Mouse (Mus musculus) embryonic facial prominence, embryonic 11.5 days (tissue): ENCODE measurements around the gene Dnaaf1. TPM values are rescaled to one million over a fixed set of nuclear protein-coding genes. Genes with fewer than 3 reads are reported as not detected.

ENCODE experiments used
- ATAC-seq: fragments of 200-750 bp; cut with Nextera tagmentation; replicated peaks from 2 replicates; pipeline ENCODE4 v1.8.0; 2017; ENCODE audit warnings: low read depth; ENCODE audit not compliant: insufficient number of reproducible peaks, low FRiP score, low TSS enrichment
- DNase-seq: peaks from one replicate; pipeline ENCODE4 v3.0.0-alpha.2; 2015; ENCODE audit warnings: low spot score
- H3K27ac ChIP-seq: fragments of 300-500 bp; sonication (generic); replicated peaks from 2 replicates; pipeline ENCODE4 v1.5.1; 2014; ENCODE audit warnings: mild to moderate bottlenecking, low read depth, low read length, control low read depth
- H3K27me3 ChIP-seq: fragments of 300-500 bp; sonication (generic); 2 replicates; pipeline ENCODE4 v1.6.1; 2014; ENCODE audit warnings: mild to moderate bottlenecking, low read length, moderate library complexity, mixed read lengths; ENCODE audit not compliant: control insufficient read depth, insufficient read depth
- H3K36me3 ChIP-seq: fragments of 300-500 bp; sonication (generic); replicated peaks from 2 replicates; pipeline ENCODE4 v1.6.1; 2014; ENCODE audit warnings: low read depth, mild to moderate bottlenecking, low read length, moderate library complexity, mixed read lengths; ENCODE audit not compliant: control insufficient read depth, insufficient read depth
- H3K4me1 ChIP-seq: fragments of 300-500 bp; sonication (generic); 2 replicates; pipeline ENCODE4 v1.6.1; 2014; ENCODE audit warnings: low read length, mixed read lengths; ENCODE audit not compliant: control insufficient read depth, insufficient read depth
- H3K4me2 ChIP-seq: fragments of 300-500 bp; sonication (generic); 2 replicates; pipeline ENCODE4 v1.6.1; 2014; ENCODE audit warnings: low read depth, mild to moderate bottlenecking, control low read depth, low read length, moderate library complexity
- H3K4me3 ChIP-seq: fragments of 300-500 bp; sonication (generic); 2 replicates; pipeline ENCODE4 v1.5.1; 2014; ENCODE audit warnings: low read depth, low read length, control low read depth
- H3K9ac ChIP-seq: fragments of 300-500 bp; sonication (generic); replicated peaks from 2 replicates; pipeline ENCODE4 v1.6.1; 2014; ENCODE audit warnings: mild to moderate bottlenecking, control low read depth, low read length
- H3K9me3 ChIP-seq: fragments of 300-500 bp; sonication (generic); replicated peaks from 2 replicates; pipeline ENCODE4 v1.6.1; 2016; ENCODE audit warnings: mild to moderate bottlenecking, low read length, inconsistent platforms, mixed read lengths; ENCODE audit not compliant: control insufficient read depth
- WGBS: fragments of 180-500 bp; shearing (Covaris S2); extraction: QIAGEN DNeasy Blood & Tissue Kit; methylation state at CpG from one replicate; pipeline ENCODE4 v1.1.7; 2014; 5-methylcytosine and 5-hydroxymethylcytosine counted together
- polyA plus RNA-seq: library from polyadenylated mRNA; unstranded; fragments of >200 nt; fragmentation: Nextera tagmentation; extraction: Ambion mirVana; gene quantifications from 2 replicates; pipeline ENCODE4 v1.2.1, GENCODE M21; 2014

The Dnaaf1 gene
- polyA plus RNA-seq, 1 experiment from 2014 or later: not detected

DNA sequence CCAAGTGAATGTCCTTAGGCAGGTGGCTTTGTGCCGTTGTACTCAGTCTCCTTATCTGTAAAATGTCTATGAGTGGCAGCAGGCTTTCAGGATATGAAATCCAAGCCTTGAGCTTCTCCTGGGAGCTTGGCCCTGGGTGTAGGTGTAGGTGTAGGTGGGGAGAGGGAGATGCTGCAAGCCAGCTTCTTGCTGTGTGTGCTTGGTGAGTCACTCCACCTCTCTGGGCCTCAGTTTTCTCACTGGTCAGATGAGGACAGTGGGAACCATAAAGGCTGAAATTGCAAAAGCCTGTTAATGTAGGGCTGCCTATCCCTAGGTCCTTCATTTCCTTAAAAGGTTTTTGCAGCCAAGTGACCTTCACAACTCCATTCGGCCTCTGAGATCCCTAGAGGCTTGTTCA, 60.9 kb downstream of the Dnaaf1 start:
- WGBS: 43% methylated on average over 2 of the region's 2 CpGs
- Histone ChIP-seq H3K36me3 (no peaks in the 10 kb centered on the region), H3K4me3 (no peak overlapping the region), H3K9me3 (no peaks in the 10 kb centered on the region), H3K4me1 (peaks cover 4% of the 10 kb centered on the region), H3K27me3 (peaks cover 9% of the 10 kb centered on the region), H3K4me2 (no peak overlapping the region), H3K9ac (no peak overlapping the region), H3K27ac (no peak overlapping the region)
- ATAC-seq (no peak), DNase-seq (no peak)

DNA sequence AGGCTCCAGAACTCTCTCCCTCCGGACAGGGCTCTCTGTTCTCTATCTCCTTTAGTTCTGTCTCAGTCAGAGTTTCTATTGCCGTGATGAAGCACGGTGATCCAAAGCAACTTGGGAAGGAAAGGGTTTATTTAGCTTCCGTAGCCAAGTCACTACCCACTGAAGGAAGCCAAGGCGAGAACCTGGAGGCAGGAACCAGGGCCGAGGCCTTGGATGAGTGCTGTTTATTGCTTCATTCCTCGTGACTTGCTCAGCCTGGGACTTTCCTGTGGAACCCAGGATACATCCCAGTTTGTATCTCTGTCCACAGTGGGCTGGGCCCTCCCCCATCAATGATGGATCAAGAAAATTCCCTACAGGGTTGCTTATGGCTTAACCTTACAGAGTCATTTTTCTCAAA, 61.7 kb downstream of the Dnaaf1 start:
- H3K4me1 ChIP-seq: peaks cover 4% of the 10 kb centered on the region
- no peak overlapping the region for H3K4me3 ChIP-seq
- ATAC-seq (no peak), DNase-seq (no peak)
- no peak overlapping the region for H3K9ac ChIP-seq
- H3K36me3 ChIP-seq: no peaks in the 10 kb centered on the region
- 61% methylated on average over 7 of the region's 7 CpGs for WGBS
- peaks cover 9% of the 10 kb centered on the region for H3K27me3 ChIP-seq
- no peak overlapping the region for H3K27ac ChIP-seq
- H3K4me2 ChIP-seq: no peak overlapping the region
- no peaks in the 10 kb centered on the region for H3K9me3 ChIP-seq

GRCm38 (mm10) chr8:119637381-119637780, 62.3 kb downstream of the Dnaaf1 start:
- H3K9ac ChIP-seq: no peak overlapping the region
- no peak overlapping the region for H3K4me3 ChIP-seq
- no peaks in the 10 kb centered on the region for H3K9me3 ChIP-seq
- no peak for DNase-seq
- H3K4me2 ChIP-seq: no peak overlapping the region
- no peak for ATAC-seq
- peaks cover 9% of the 10 kb centered on the region for H3K27me3 ChIP-seq
- 80% methylated on average over 4 of the region's 4 CpGs for WGBS
- H3K36me3 ChIP-seq: no peaks in the 10 kb centered on the region
- H3K27ac ChIP-seq: no peak overlapping the region
- H3K4me1 ChIP-seq: peaks cover 4% of the 10 kb centered on the region

DNA sequence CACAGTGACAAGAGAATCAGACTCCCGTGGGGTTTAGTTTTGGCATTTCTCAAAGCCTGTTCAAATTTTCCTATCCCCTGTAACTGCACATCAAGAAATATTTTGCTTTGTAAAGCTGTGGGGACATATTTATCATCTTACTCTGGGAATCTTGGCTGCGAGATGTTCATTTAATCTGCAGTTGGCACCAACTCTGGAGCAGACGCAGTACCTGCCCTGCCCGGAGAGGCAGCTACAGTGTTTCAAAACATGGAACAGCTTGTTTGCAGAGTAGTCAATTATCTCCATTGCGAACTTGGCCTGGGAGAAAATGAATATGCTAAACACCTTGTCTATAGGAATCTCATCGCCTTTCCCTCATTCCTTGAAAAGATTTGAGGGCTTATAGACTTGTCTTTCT, 63.2 kb downstream of the Dnaaf1 start:
- Histone ChIP-seq H3K4me2 (no peak overlapping the region), H3K9ac (no peak overlapping the region), H3K4me3 (no peak overlapping the region), H3K27me3 (peaks cover 9% of the 10 kb centered on the region), H3K27ac (no peak overlapping the region), H3K4me1 (peaks cover 4% of the 10 kb centered on the region), H3K9me3 (no peaks in the 10 kb centered on the region), H3K36me3 (no peaks in the 10 kb centered on the region)
- ATAC-seq (no peak), DNase-seq (no peak)
- 87% methylated on average over 6 of the region's 6 CpGs for WGBS

GRCm38 (mm10) chr8:119639798-119640197, 64.8 kb downstream of the Dnaaf1 start:
- Histone ChIP-seq H3K9ac (no peak overlapping the region), H3K36me3 (no peaks in the 10 kb centered on the region), H3K4me3 (no peak overlapping the region), H3K4me1 (peaks cover 4% of the 10 kb centered on the region), H3K9me3 (no peaks in the 10 kb centered on the region), H3K27me3 (no peaks in the 10 kb centered on the region; the same call in 1 of the 2 replicates), H3K27ac (no peak overlapping the region), H3K4me2 (no peak overlapping the region)
- WGBS: 77% methylated on average over 7 of the region's 7 CpGs
- no peak for ATAC-seq
- no peak for DNase-seq

DNA sequence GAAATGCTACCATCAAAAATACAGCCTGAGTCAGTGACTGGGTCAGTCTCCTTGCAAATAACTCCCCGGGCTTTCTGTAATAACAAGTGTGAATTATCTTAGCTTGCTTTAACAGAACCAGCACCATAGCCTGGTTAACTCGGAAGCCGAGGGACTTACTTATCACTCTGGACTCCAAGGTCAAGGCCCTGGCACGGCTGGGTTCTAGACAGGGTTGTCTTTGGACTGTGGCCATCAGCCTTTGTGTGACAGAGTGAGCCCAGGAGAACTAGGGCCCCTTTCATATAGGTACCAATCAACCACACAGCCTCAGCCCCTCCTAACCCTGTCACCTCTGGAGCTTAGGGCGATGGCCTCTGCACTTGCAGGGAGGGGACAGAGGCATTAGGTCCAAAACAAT, 66.0 kb downstream of the Dnaaf1 start:
- H3K9me3 ChIP-seq: no peaks in the 10 kb centered on the region
- no peak for ATAC-seq
- no peaks in the 10 kb centered on the region for H3K4me1 ChIP-seq
- H3K4me2 ChIP-seq: no peak overlapping the region
- no peak overlapping the region for H3K27ac ChIP-seq
- DNase-seq: no peak
- no peaks in the 10 kb centered on the region for H3K36me3 ChIP-seq
- 80% methylated on average over 5 of the region's 5 CpGs for WGBS
- H3K4me3 ChIP-seq: no peak overlapping the region
- no peak overlapping the region for H3K9ac ChIP-seq
- H3K27me3 ChIP-seq: no peaks in the 10 kb centered on the region

DNA sequence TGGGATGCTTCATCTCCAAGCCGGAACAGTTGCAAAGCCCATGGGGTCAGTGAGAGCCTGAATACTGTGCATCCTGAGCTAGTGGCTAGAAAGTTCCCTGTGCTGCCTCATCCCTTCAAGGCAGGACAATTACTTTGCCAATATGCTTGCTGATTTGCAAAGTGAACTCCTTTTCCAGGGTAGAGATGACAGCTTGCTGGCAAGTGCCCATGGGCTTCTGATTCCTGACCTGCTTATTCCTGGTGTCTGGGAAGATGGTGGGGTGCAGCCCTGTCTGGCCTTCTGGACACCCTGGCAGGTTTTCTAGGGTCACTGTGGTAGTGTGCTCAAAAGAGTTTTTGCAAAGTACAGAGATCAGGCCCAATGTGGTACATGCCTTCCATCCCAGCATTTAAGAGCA, 67.9 kb downstream of the Dnaaf1 start:
- Histone ChIP-seq H3K36me3 (no peaks in the 10 kb centered on the region), H3K27me3 (no peaks in the 10 kb centered on the region), H3K9me3 (no peaks in the 10 kb centered on the region), H3K27ac (no peak overlapping the region), H3K9ac (no peak overlapping the region), H3K4me2 (no peak overlapping the region), H3K4me3 (no peak overlapping the region), H3K4me1 (no peaks in the 10 kb centered on the region)
- DNase-seq (no peak), ATAC-seq (no peak)
- 91% methylated on average over 1 of the region's 1 CpGs for WGBS

DNA sequence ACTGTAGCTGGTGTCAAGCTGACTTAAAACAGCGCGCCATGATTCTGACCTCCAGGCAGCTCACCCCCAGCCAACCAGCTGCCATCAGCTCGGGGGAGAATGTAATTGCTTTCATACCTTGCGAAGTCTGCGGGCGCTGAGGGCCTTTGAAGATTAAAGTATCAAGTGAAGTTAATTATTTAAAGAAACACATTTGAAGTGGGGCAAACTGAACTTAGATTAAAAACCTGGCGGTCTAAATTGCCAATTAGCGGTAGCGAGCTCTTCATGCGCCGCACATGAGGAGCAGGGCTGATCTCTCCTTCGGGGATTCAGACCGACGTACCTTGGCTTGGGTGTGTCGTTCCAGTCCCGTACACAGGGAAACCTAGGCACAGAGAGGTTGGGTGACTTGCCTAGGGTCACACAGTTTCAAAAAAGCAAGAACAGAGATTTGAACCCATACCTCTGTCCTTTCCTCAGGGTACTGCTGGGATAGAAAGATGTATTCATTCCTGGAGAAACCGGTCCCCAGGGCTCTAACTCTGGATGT, 69.5 kb downstream of the Dnaaf1 start:
- DNase-seq: peak; percentile 43
- Histone ChIP-seq H3K27ac (no peak overlapping the region), H3K4me3 (no peak overlapping the region), H3K4me2 (no peak overlapping the region), H3K4me1 (no peaks in the 10 kb centered on the region), H3K9me3 (no peaks in the 10 kb centered on the region), H3K27me3 (no peaks in the 10 kb centered on the region), H3K36me3 (no peaks in the 10 kb centered on the region), H3K9ac (no peak overlapping the region)
- ATAC-seq: no peak
- WGBS: 65% methylated on average over 17 of the region's 17 CpGs
